Mouse (Mus musculus) common myeloid progenitor, adult 5-6 weeks (primary cell): ENCODE data around the gene Ank2. TPM values are rescaled to one million over a fixed set of nuclear protein-coding genes. Genes with fewer than 3 reads are reported as not detected.

Experiments
- ATAC-seq: replicated peaks from 2 replicates; pipeline ENCODE4 v1.8.0; 2016; ENCODE audit warnings: low read depth, mild to moderate bottlenecking, moderate TSS enrichment, inconsistent platforms; ENCODE audit not compliant: poor library complexity, severe bottlenecking
- total RNA-seq: library from RNA; stranded (forward); fragments of 200-1000, 187-1606 nt; gene quantifications from 2 replicates; pipeline ENCODE4 v1.2.3, GENCODE M21; 2017

The Ank2 gene
- total RNA-seq, 1 experiment from 2014 or later, result 0.27 TPM

- ATAC-seq, result no peak
Observed at GRCm38 (mm10) chr3:127367450-127367849, 131.7 kb downstream of the Ank2 start.

DNA sequence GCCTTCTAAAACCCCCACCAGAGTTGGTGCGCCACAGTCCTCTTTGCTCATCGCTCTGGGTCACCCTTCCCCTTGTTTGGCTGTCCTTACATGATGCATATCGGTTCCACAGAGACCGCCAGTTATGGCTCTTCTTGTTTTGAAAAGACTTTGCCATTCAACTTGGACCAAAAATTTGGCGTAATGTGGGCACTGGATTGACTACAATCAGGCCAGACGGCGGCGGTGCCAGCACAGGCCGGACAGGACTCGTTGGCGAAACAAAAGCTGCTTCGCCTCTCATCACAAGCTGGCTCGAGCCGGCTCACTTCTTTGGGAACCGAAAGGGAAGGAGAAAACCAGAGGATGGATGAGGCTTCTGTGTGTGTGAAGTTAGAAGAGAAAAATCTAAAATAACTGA, 135.6 kb downstream of the Ank2 start:
- ATAC-seq, result no peak

GRCm38 (mm10) chr3:127362611-127363393, 136.3 kb downstream of the Ank2 start:
- no peak for ATAC-seq

GRCm38 (mm10) chr3:127361846-127362245, 137.3 kb downstream of the Ank2 start:
- ATAC-seq, result no peak

DNA sequence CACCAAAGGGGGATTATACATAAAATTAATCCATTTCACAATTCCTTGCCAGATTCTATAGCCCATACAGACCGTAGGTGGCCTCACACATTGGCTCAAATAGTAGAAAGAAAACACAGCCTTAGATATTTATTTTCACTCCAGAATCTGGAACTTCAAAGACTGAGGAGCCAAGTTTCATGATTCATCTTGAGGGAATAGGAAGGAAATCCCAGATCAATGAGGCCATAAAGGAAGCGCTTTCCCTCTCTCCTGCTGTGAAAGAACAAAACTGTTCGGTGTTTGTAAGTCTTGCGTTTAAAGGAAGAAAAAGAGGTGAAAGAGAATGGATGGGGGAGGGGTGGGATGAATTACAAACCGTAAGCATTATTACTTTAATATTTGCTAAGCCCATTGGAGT, 137.8 kb downstream of the Ank2 start:
- no peak for ATAC-seq

DNA sequence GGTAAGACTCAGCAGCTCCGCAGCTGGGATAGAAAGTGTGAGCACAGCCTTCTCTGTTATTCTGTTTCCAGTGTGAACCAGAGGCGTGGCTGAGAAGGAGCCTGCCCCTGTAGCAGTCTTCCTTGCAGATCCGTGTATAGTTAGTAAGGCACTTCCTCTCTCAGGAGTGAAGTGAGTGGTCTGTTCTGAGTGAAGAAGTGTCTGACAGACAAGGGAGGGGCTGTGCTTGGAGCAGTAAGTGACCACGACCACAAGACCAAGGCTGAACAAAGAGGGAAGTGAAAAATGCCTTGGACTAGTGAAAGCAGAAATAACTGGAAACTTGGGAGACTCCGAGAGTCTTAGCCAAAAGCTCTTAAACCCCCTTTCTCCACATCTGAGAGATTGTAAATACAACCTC, 143.9 kb downstream of the Ank2 start:
- peak; percentile 100 for ATAC-seq

DNA sequence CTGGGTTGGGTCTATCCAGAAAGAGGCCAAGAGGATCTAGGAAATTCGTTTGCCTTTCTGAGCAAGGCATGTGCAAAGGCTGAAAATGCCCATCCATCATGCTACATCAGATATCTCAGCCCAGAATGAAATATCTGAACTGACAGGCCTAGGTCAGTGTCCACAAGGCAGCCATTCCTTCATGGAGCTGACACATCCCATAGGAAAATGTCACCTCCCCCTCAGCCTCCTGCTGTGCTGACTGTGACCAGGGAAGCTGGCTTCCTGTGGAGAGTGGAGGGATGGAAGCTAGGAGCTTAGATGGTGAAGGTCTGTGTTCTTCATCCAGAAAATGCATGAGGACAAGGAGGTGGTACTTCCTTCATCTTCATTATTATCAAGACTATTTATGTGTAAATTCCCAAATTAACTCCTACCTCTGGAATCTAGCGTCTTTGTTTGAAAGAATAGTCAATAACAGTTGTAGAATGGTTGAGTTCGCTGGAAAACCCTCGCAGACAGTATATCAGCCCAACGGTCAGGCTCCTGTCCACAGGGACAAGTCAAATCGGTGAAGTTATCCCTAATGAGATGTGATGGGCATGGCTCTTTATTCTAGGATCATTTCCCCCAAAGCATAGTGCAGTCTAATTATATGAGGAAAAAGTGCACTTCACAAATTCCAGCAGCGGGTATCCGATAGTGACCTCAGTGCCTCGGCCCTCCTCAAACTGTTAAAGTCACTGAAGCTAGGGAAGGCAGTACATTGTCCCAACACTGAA, 148.4 kb downstream of the Ank2 start:
- ATAC-seq, result no peak

DNA sequence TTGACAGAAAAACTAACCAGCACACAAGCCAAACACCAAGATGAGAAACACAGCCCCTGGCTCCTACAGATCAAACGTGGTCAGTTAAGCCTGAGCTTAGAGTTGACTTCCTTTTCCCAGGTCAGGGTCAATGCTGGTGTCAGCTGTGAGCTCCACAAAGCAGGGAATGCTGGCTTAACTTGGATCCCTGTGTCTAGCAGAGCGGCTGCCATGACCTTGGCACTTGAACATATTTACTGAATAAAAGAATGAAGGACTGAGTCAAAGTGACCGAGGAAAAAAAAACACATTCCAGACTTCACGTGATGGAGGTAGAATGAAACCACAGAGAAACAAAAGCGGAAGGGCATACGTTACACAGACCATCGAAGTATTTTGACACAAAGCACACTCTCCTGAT, 150.2 kb downstream of the Ank2 start:
- no peak for ATAC-seq

GRCm38 (mm10) chr3:127345860-127346459, 153.2 kb downstream of the Ank2 start:
- no peak for ATAC-seq

DNA sequence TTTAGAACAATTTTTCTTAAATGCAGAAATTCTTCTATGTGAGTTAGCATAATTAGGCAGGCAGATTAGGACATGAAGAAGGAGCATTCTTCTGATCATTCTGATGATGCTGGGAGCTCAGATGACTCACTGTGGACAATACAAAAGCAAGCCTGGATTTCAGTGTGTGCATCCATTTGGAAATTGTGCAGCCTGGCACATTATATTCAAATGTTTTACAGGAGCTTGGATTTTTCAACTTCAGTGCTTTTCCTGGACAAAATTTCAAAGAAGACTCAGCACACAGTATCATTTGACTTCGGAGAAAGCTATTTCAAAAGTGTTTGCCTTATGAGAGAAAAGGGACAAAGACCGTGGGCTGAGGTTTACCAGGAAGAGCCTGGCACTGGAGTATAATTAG, 157.8 kb downstream of the Ank2 start:
- ATAC-seq, result no peak

DNA sequence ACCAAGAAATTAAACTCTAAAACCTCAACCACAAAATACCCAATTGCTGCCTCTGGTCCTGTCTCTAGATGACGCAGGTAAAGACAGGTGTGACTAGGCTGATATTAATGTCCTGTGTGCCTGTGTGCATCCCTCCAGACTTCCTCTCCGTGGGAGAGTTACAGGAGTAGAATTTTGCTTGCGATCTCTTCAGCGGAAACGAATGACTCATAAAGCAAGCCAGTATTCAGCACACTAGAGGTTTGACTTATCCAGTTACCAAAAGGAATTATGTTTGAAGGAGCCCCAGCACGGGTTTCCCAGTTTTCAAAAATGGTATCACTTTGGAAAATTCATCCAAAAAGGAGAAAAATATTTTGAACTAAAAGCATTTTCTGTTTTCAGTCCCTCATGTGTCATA, 164.3 kb downstream of the Ank2 start:
- ATAC-seq, result no peak

DNA sequence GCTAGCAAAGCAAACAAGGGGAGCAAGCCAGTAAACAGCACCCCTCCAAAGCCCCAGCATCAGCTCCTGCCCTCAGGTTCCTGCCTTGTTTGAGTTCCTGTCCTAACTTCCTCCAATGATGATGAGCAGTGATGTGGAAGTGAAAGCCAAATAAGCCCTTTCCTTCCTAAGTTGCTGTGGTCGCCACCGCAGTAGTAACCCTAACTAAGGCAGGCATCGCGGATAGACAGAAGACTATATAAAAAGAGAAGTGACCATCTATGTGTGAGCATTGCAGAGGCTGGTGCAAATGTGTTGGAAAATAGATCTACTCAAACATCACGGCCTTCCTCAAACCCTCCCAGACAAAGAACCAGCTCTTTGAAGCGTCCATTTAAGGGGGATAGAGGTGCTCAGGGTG, 167.6 kb downstream of the Ank2 start:
- peak; percentile 83 for ATAC-seq

DNA sequence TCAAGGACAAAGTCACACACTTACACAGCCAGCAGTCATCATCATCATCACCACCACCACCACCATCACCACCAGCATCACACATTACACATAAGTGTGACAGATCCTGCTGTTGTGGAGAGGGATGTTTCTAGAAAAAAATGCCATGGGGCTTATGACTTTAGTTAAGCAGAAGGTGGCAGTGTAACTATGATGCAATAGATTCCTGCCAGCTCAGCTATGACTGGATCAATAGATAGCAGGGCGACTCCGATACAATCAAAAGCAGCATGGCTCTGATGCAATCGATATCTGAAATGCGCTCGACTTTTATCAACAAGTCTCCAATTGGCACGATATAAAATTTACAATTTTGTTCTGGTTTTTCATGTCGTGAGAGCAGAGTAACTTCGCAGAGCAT, 172.8 kb downstream of the Ank2 start:
- ATAC-seq, result no peak

DNA sequence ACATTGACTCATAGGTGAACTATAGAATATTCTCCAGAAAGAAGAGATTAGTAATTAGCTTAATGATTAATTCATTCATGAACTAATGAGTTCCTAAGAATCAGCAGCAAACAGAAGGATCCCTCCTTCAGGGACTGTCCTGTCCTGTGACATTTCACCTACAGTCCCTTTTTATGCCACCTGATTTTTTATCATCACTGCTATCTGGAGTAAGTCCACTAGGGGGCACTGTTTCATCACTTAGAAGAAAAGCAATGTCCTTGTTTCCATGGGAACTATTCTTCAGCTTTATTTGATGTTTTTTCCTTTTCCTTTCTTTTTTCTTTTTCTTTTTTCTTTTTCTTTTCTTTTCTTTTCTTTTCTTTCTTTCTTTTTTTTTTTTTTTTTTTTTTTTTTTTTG, 176.3 kb downstream of the Ank2 start:
- peak; percentile 48 for ATAC-seq

GRCm38 (mm10) chr3:127321645-127322044, 177.5 kb downstream of the Ank2 start:
- ATAC-seq, result peak; percentile 37; the same call in 1 of the 2 replicates

DNA sequence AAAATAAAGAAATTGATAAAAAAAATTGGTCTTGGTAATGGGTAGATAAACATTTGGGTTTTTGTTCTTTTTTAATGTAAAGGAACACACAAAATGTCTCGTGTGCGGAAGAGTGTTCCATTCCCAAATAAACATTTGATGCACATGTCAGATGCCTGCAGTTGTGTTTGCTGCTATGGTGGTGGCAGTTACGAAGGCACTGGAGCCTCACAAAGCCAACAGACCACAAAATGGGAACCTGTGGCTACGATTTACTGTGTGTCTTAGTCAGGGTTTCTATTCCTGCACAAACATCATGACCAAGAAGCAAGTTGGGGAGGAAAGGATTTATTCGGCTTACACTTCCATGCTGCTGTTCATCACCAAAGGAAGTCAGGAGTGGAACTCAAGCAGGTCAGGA, 178.1 kb downstream of the Ank2 start:
- ATAC-seq, result peak; percentile 91

DNA sequence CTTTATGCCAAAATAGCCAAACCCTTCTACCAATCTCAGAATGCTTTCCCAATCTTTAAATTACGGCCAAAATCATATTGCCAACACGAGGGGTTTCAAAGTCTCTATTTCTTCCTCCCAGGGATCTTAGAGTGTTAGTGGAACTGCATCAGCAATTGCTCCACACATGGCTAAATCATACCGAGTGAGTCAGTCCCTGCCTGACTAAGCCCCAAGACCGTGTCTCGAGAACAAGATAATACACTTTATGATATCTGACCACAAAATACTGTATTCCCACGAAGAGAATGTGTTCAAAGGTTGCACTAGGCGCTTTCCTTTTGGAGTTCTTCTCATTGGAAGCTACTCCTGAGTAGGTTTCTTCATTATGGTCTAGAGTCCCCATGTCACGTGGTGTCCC, 178.8 kb downstream of the Ank2 start:
- no peak for ATAC-seq

- no peak for ATAC-seq
Observed at GRCm38 (mm10) chr3:127317641-127318040, 181.5 kb downstream of the Ank2 start.

DNA sequence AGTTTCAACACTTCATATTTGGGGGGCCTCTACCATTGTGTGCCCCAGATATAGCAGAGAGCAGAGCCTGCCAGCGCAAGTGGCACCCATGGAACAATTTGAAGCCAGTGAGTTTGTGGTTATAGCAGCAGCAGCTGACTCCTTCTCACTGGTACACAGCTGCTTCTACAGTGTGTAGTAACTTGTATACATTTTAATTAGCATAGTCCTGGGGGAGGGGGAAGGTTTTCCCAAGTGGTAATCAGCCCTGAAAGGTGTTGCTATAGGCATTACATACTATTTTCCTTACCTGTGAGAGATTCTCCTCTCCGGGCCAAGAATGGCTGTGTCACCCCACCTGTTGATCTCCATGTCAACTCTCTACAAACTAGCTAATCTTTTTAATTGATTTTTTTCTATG, 182.4 kb downstream of the Ank2 start:
- ATAC-seq, result no peak

DNA sequence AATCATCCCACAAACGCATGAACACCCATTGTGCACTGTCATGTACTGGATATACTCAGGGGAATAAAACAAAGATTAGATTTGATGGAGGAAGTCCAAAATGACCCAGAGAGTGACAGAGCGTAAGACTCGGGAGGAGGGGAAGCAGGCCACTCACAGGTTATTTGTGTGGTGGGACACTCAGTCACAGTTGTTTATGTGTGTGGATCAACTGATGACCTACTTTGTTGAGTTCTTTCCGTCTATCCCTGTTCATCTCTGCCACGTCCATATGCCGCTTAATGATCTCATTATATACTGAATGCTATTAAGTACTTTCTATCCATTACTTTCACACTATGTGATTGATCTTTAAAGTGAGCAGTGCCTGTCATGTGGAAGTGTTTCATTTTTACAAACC, 187.6 kb downstream of the Ank2 start:
- no peak for ATAC-seq

DNA sequence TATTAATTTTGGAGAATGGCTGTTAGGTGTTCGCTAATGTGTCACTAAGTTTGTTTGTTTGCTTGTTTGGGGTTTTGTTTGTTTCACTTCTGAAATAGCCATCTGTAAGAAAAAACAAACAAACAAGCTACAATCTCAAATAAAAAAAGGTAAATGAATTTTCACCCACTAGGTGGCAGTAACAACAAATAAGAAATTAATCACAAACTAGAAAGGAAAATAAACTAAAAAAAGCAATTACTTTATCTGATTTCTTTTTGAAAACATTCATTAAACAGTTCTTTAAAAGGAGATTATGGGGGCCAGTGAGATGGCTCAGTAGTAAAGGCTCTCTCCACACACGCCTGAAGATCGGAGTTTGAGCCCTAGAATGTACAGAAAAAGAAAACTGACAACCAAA, 189.1 kb downstream of the Ank2 start:
- no peak for ATAC-seq
